Mouse (Mus musculus): ENCODE measurements around the gene Rinl.
A peak's percentile ranks its signal among the peaks of the same experiment; 100 is the strongest.

Gene Rinl

GRCm38 (mm10) chr7:28788307-28789195 is at the start of gene Rinl:
Gene Rinl, plus strand, starts transcription at chr7:28788969.
- DNase-seq, result peak; percentile 79

GRCm38 (mm10) chr7:28739829-28740228 is 48.9 kb upstream of the Rinl start:
- DNase-seq, result no peak

GRCm38 (mm10) chr7:28740949-28741348 is 47.8 kb upstream of the Rinl start:
- DNase-seq, result no peak

GRCm38 (mm10) chr7:28741368-28741708 is 47.4 kb upstream of the Rinl start:
- DNase-seq, result no peak

GRCm38 (mm10) chr7:28741709-28742438 is 46.9 kb upstream of the Rinl start, which contains the start of the genes Mrps12 and Sars2:
Gene Mrps12, minus strand, starts transcription at chr7:28741820.
Gene Sars2, plus strand, starts transcription at chr7:28741992.
- peak; percentile 95 for DNase-seq

- DNase-seq, result no peak
Observed at GRCm38 (mm10) chr7:28749935-28750334, 38.8 kb upstream of the Rinl start.

- DNase-seq, result no peak
Observed at GRCm38 (mm10) chr7:28756079-28756478, 32.7 kb upstream of the Rinl start, which contains the start of gene Ccer2. Gene Ccer2, plus strand, starts transcription at chr7:28756174.

- no peak for DNase-seq
Observed at GRCm38 (mm10) chr7:28758623-28759022, 30.1 kb upstream of the Rinl start.

- DNase-seq, result no peak
Observed at GRCm38 (mm10) chr7:28761907-28762306, 26.9 kb upstream of the Rinl start.

- DNase-seq, result no peak
Observed at GRCm38 (mm10) chr7:28765211-28765610, 23.6 kb upstream of the Rinl start.

GRCm38 (mm10) chr7:28766173-28766879 is 22.4 kb upstream of the Rinl start, which contains the start of gene Sirt2:
Gene Sirt2, plus strand, starts transcription at chr7:28766735.
- peak; percentile 92 for DNase-seq

GRCm38 (mm10) chr7:28766910-28767309 is 21.9 kb upstream of the Rinl start:
- DNase-seq, result no peak

GRCm38 (mm10) chr7:28767462-28767965 is 21.3 kb upstream of the Rinl start, which contains the start of gene Nfkbib:
Gene Nfkbib, minus strand, starts transcription at chr7:28767512.
- DNase-seq, result no peak

GRCm38 (mm10) chr7:28769414-28769958 is 19.3 kb upstream of the Rinl start:
- DNase-seq, result no peak

- DNase-seq, result no peak
Observed at GRCm38 (mm10) chr7:28770309-28770708, 18.5 kb upstream of the Rinl start.

- DNase-seq, result no peak
Observed at GRCm38 (mm10) chr7:28771867-28772266, 16.9 kb upstream of the Rinl start.

GRCm38 (mm10) chr7:28773163-28773562 is 15.6 kb upstream of the Rinl start:
- DNase-seq, result no peak

GRCm38 (mm10) chr7:28774164-28774563 is 14.6 kb upstream of the Rinl start:
- DNase-seq, result no peak

- no peak for DNase-seq
Observed at GRCm38 (mm10) chr7:28775129-28775528, 13.6 kb upstream of the Rinl start.

- DNase-seq, result no peak
Observed at GRCm38 (mm10) chr7:28778825-28779224, 9.9 kb upstream of the Rinl start.

- peak; percentile 96 for DNase-seq
Observed at GRCm38 (mm10) chr7:28780067-28780658, 8.6 kb upstream of the Rinl start.

GRCm38 (mm10) chr7:28780857-28781256 is 7.9 kb upstream of the Rinl start:
- DNase-seq, result peak; percentile 71

Measured in thymus, postnatal 4 days (tissue).